Mouse (Mus musculus) right cerebral cortex, postnatal 10 days (tissue): ENCODE data around the gene Tgm6.

ENCODE experiments used
- DNase-seq, 2 experiments: peaks; one replicate each; pipeline ENCODE4 v3.0.0; 2021; ENCODE audit warnings: low spot score in 2 of 2

The Tgm6 gene

GRCm38 (mm10) chr2:130112116-130112515, at the start of gene Tgm6:
TSS of gene Tgm6 (plus strand) at chr2:130112416.
- no peak for DNase-seq

- peak; percentile 42 to 57 for DNase-seq
These were observed 44.0 kb upstream of the Tgm6 start for GRCm38 (mm10) chr2:130068228-130068627.

GRCm38 (mm10) chr2:130070396-130070795, 41.8 kb upstream of the Tgm6 start:
- DNase-seq = no peak

GRCm38 (mm10) chr2:130112804-130113203, 588 bp downstream of the Tgm6 start:
- DNase-seq = no peak

GRCm38 (mm10) chr2:130113379-130113778, 1.2 kb downstream of the Tgm6 start:
- peak in 1 of 2 experiments; percentile 36 for DNase-seq

- DNase-seq = no peak
These were observed 6.4 kb downstream of the Tgm6 start for GRCm38 (mm10) chr2:130118649-130119048.

- DNase-seq = no peak
These were observed 13.3 kb downstream of the Tgm6 start for GRCm38 (mm10) chr2:130125279-130126059.

- no peak for DNase-seq
These were observed 13.9 kb downstream of the Tgm6 start for GRCm38 (mm10) chr2:130126073-130126472.

GRCm38 (mm10) chr2:130129687-130130086, 17.5 kb downstream of the Tgm6 start:
- DNase-seq = no peak

- no peak for DNase-seq
These were observed 30.8 kb downstream of the Tgm6 start for GRCm38 (mm10) chr2:130143011-130143410.

- no peak for DNase-seq
These were observed 32.6 kb downstream of the Tgm6 start for GRCm38 (mm10) chr2:130144703-130145324.

GRCm38 (mm10) chr2:130146089-130146668, 34.0 kb downstream of the Tgm6 start:
- no peak for DNase-seq

GRCm38 (mm10) chr2:130155171-130155570, 43.0 kb downstream of the Tgm6 start:
- DNase-seq = no peak

GRCm38 (mm10) chr2:130155851-130156250, 43.6 kb downstream of the Tgm6 start:
- DNase-seq = no peak

- no peak for DNase-seq
These were observed 45.2 kb downstream of the Tgm6 start for GRCm38 (mm10) chr2:130157231-130158087.

- DNase-seq = no peak
These were observed 45.8 kb downstream of the Tgm6 start for GRCm38 (mm10) chr2:130158088-130158437.

GRCm38 (mm10) chr2:130162701-130163100, 50.5 kb downstream of the Tgm6 start:
- no peak for DNase-seq

- DNase-seq = peak; percentile 73 to 75
These were observed 54.3 kb downstream of the Tgm6 start for GRCm38 (mm10) chr2:130166311-130167214.

GRCm38 (mm10) chr2:130167861-130168260, 55.6 kb downstream of the Tgm6 start:
- DNase-seq = peak; percentile 75 to 84

GRCm38 (mm10) chr2:130171674-130172073, 59.5 kb downstream of the Tgm6 start:
- no peak for DNase-seq

GRCm38 (mm10) chr2:130176820-130177219, 64.6 kb downstream of the Tgm6 start:
- DNase-seq = no peak
